Mouse (Mus musculus) hindbrain, embryonic 12.5 days (tissue): Measurements from ENCODE around the gene Ccdc191. TPM values are rescaled to one million over a fixed set of nuclear protein-coding genes. Genes with fewer than 3 reads are reported as not detected.

ENCODE experiments used
- ATAC-seq: fragments of 200-750 bp; cut with Nextera tagmentation; 2 replicates; pipeline ENCODE4 v1.8.0; 2017; ENCODE audit warnings: moderate TSS enrichment; ENCODE audit not compliant: low FRiP score
- H3K27ac ChIP-seq: fragments of 300-500 bp; sonication (generic); 2 replicates; pipeline ENCODE4 v1.5.1; 2016; ENCODE audit warnings: mild to moderate bottlenecking
- H3K27me3 ChIP-seq: fragments of 300-500 bp; sonication (generic); 2 replicates; pipeline ENCODE4 v1.6.1; 2016; ENCODE audit warnings: mild to moderate bottlenecking
- H3K36me3 ChIP-seq: fragments of 300-500 bp; sonication (generic); 2 replicates; pipeline ENCODE4 v1.6.1; 2016; ENCODE audit warnings: mild to moderate bottlenecking
- H3K4me1 ChIP-seq: fragments of 300-500 bp; sonication (generic); 2 replicates; pipeline ENCODE4 v1.6.1; 2016
- H3K4me2 ChIP-seq: fragments of 300-500 bp; sonication (generic); replicated peaks from 2 replicates; pipeline ENCODE4 v1.6.1; 2016; ENCODE audit warnings: mild to moderate bottlenecking
- H3K4me3 ChIP-seq: fragments of 300-500 bp; sonication (generic); 2 replicates; pipeline ENCODE4 v1.5.1; 2016; ENCODE audit warnings: mild to moderate bottlenecking
- H3K9ac ChIP-seq: fragments of 300-500 bp; sonication (generic); 2 replicates; pipeline ENCODE4 v1.6.1; 2016; ENCODE audit warnings: mild to moderate bottlenecking, moderate library complexity
- H3K9me3 ChIP-seq: fragments of 300-500 bp; sonication (generic); replicated peaks from 2 replicates; pipeline ENCODE4 v1.6.1; 2016; ENCODE audit warnings: mild to moderate bottlenecking
- WGBS: fragments of 180-500 bp; shearing (Covaris S2); methylation state at CpG from one replicate; pipeline ENCODE4 v1.1.7; 2016; 5-methylcytosine and 5-hydroxymethylcytosine counted together
- polyA plus RNA-seq: library from polyadenylated mRNA; unstranded; fragments of >200 nt; fragmentation: Nextera tagmentation; extraction: Ambion mirVana; gene quantifications from 2 replicates; pipeline ENCODE4 v1.2.1, GENCODE M21; 2016

Gene Ccdc191
- polyA plus RNA-seq, 1 experiment from 2014 or later = 11.2 TPM

DNA sequence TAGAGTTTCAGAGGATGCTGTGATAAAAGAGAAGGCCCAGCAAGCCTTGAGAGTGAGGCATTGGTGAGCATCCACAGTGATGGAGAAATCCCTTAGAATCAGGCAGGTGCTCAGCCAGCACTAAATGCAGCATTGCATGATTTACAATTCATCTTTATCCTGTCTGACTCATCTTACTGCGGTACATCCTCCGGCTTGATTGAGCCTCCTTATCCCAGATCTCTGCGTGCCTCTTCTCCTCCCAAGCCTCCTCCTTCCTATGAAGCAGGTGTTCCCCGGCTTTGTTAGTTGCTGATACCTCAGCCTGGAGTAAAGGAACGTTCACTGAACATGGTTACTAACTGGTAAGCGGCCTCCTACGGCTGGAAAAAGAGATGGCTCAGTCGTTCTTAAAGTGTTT lies 4.9 kb downstream of the Ccdc191 start:
- peaks cover 5% of the 10 kb centered on the region for H3K4me1 ChIP-seq
- H3K4me2 ChIP-seq = no peak overlapping the region
- H3K4me3 ChIP-seq = no peak overlapping the region
- no peaks in the 10 kb centered on the region for H3K27me3 ChIP-seq
- H3K9me3 ChIP-seq = no peaks in the 10 kb centered on the region
- H3K9ac ChIP-seq = no peak overlapping the region
- no peak for ATAC-seq
- no peaks in the 10 kb centered on the region for H3K36me3 ChIP-seq
- H3K27ac ChIP-seq = no peak overlapping the region
- WGBS = 88% methylated on average over 8 of the region's 8 CpGs

DNA sequence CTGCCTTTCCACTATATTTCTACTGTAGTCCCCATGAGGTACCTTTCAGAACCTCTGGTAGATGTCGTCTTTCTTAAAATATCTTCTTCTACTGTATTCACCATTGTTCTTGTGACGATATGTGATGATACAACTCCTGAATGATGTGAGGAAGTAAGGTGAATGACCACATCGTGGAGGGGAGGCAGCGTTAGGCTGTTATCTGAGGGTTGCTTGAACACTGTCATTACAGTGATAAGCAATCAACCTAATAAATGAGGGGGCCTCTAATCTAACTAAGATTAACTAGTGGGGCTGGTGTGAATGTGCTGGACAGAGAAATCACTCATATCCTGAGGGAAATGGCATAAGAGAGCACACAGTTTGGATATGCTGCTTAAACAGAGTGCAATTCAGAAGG lies 10.5 kb downstream of the Ccdc191 start:
- 90% methylated on average over 4 of the region's 4 CpGs for WGBS
- Histone ChIP-seq H3K9me3 (no peaks in the 10 kb centered on the region), H3K9ac (no peak overlapping the region), H3K27ac (no peak overlapping the region), H3K36me3 (no peaks in the 10 kb centered on the region), H3K4me2 (no peak overlapping the region), H3K4me1 (no peaks in the 10 kb centered on the region), H3K27me3 (no peaks in the 10 kb centered on the region), H3K4me3 (no peak overlapping the region)
- ATAC-seq = no peak

DNA sequence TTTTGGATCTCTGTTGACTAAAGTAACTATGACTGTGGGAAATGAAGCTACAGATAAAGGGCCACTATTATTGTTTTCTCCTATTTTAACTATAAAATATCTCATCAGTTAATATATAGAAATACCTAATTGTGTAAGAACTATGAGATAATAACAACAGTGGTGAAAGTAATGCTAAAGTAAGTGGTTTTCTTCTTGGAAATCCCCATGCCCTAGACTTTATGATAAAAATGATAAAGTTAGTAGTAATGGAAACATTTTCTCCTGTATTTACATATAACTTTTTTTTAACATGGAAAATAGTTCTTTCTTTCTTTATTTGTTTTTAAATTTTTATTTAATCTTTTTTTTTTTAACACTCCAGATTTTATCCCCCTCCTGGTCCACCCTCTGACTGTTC lies 11.0 kb downstream of the Ccdc191 start:
- no peaks in the 10 kb centered on the region for H3K27me3 ChIP-seq
- ATAC-seq = no peak

DNA sequence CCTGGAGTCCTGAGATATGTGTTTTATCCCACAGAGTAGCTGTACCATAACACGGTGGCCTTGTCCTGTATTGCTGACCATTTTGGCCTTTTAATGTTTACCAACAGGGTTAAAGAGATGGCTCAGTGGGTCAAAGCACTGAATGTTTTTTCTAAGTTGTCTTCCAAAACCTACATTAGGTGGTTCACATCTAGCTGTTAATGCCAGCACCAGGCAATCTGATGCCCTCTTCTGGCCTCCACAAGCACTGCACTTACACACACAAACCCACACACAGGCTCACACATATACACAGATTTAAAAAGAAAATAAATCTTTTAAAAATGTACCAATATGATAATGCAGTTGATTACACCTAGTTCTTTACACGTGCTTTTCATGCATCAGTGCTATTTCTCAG lies 19.3 kb downstream of the Ccdc191 start:
- WGBS = 88% methylated on average over 2 of the region's 2 CpGs

More for the DNA sequence above, 11.0 kb downstream of the Ccdc191 start:
- Histone ChIP-seq H3K36me3 (no peaks in the 10 kb centered on the region), H3K27ac (no peak overlapping the region), H3K4me3 (no peak overlapping the region), H3K9ac (no peak overlapping the region), H3K9me3 (no peaks in the 10 kb centered on the region), H3K4me2 (no peak overlapping the region), H3K4me1 (no peaks in the 10 kb centered on the region)

DNA sequence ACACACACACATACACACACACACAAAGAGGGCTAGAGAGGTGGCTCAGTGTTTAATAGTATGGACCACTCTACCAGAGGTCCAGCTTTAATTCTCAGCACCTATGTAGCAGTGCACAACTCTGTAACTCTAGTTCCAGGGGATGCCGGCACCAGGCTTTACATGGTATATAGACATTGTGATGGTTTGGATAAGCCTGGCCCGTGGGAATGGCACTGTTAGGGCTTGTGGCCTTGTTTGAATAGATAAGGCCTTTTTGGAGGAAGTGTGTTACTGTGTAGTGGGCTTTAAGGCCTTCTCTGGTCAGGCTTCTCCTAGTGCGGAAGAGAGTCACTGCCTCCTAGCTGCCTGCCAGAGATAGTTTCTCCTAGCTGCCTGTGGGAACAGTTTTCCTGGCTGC lies 29.3 kb downstream of the Ccdc191 start:
- no peak overlapping the region for H3K9ac ChIP-seq
- H3K9me3 ChIP-seq = no peaks in the 10 kb centered on the region
- ATAC-seq = no peak
- H3K4me3 ChIP-seq = no peak overlapping the region
- H3K4me1 ChIP-seq = no peaks in the 10 kb centered on the region
- no peak overlapping the region for H3K4me2 ChIP-seq
- H3K36me3 ChIP-seq = 0 out of 2 replicates have a peak, but pooled peaks cover 6% of the 10 kb centered on the region
- no peaks in the 10 kb centered on the region for H3K27me3 ChIP-seq
- WGBS = 95% methylated on average over 3 of the region's 3 CpGs
- H3K27ac ChIP-seq = no peak overlapping the region

More for the DNA sequence above, 19.3 kb downstream of the Ccdc191 start:
- no peak for ATAC-seq
- H3K36me3 ChIP-seq = peaks cover 17% of the 10 kb centered on the region
- no peaks in the 10 kb centered on the region for H3K27me3 ChIP-seq
- H3K27ac ChIP-seq = no peak overlapping the region
- H3K4me2 ChIP-seq = no peak overlapping the region
- H3K4me3 ChIP-seq = no peak overlapping the region
- H3K4me1 ChIP-seq = no peaks in the 10 kb centered on the region
- no peak overlapping the region for H3K9ac ChIP-seq
- no peaks in the 10 kb centered on the region for H3K9me3 ChIP-seq

DNA sequence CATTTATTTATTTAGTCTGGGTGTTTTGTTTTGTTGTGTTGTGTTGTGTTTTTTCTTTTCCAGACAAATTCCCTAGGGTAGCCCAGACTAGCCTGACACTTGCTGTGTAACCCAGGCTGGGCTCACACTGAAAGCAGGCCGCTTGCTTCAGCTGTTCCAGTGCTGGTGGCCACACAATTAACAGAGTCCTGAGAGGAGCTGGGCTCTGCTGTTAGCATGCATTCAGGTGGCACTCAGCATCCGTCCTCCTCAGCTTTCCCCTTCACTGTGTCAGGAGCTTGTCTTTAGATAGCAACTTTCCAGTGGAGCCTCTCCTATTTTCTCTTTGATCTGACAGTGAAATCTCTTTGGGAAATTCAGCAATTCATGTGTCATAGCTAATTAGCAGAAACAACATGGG lies 32.4 kb downstream of the Ccdc191 start:
- no peak overlapping the region for H3K4me2 ChIP-seq
- no peak for ATAC-seq
- no peak overlapping the region for H3K27ac ChIP-seq
- H3K27me3 ChIP-seq = no peaks in the 10 kb centered on the region
- H3K9me3 ChIP-seq = no peaks in the 10 kb centered on the region
- H3K4me3 ChIP-seq = no peak overlapping the region
- 0 out of 2 replicates have a peak, but pooled peaks cover 4% of the 10 kb centered on the region for H3K36me3 ChIP-seq
- H3K4me1 ChIP-seq = no peaks in the 10 kb centered on the region
- WGBS = 70% methylated on average over 2 of the region's 2 CpGs
- no peak overlapping the region for H3K9ac ChIP-seq

DNA sequence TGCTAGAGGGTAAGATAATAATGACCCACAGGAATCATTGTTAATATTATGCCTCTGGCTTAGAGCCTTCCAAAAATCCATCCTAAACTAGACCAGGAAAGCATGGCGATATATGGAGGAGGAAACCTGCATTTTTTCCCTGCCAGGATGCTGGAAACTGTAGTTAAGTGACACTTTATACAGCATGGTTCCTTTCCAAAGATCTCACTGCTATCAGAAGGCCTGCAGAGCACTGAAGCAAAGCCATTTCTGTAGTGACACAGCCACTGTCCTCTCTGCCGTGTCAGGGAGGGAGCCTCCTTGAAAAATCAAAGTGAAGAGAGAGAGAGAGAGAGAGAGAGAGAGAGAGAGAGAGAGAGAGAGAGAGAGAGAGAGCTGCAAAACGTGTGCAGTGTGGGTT lies 33.0 kb downstream of the Ccdc191 start:
- Histone ChIP-seq H3K4me3 (no peak overlapping the region), H3K27ac (no peak overlapping the region), H3K27me3 (no peaks in the 10 kb centered on the region), H3K9ac (no peak overlapping the region), H3K4me2 (no peak overlapping the region), H3K9me3 (no peaks in the 10 kb centered on the region), H3K4me1 (no peaks in the 10 kb centered on the region), H3K36me3 (0 out of 2 replicates have a peak, but pooled peaks cover 4% of the 10 kb centered on the region)
- WGBS = 69% methylated on average over 3 of the region's 3 CpGs
- ATAC-seq = no peak

DNA sequence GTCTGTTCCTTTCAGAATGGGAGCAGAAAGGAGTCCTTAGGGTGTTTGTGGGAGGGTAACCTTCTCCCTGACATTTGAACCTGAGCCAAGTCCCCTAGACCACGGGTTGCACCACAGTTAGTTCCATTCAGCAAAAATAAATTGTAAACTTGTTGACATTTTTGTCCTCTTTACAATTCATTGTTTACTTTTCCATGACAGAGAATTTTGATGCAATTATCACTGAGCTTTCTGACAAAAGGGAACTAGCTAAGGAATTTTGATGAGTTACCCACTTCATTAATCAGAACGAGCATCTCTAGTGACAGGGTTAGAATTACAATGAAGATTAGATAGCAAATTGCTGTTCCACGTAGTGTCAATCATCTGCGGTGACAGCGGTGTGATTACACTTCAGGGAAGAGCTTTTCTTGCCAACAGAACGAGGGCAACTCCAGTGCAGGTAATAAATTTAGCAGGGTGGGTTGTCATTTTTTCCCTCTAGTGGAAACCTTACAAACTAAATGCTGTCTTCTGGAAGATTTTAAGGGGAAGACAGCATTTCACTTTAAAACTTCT lies 35.5 kb downstream of the Ccdc191 start:
- no peak overlapping the region for H3K4me3 ChIP-seq
- ATAC-seq = no peak
- no peaks in the 10 kb centered on the region for H3K9me3 ChIP-seq
- WGBS = 66% methylated on average over 6 of the region's 6 CpGs
- no peak overlapping the region for H3K4me2 ChIP-seq
- H3K27ac ChIP-seq = no peak overlapping the region
- H3K36me3 ChIP-seq = no peaks in the 10 kb centered on the region
- H3K4me1 ChIP-seq = no peaks in the 10 kb centered on the region
- H3K27me3 ChIP-seq = no peaks in the 10 kb centered on the region
- H3K9ac ChIP-seq = no peak overlapping the region

DNA sequence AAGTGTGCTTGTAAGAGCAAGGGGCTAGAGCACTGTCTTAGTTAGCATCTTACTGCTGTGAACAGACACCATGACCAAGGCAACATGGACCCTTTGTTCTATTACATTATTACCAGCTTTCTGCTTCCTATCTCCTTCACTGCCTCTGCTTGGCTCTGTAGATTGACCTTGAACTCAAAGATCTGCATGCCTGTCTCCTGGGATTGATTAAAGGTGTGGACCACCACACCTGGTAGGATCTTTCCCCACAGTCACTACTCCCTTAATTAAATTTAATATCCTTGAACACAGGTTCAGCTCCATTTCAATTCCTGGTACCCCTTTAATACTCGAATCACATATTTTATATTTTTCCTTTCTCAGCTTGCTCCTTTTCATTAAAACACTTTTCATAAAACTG lies 36.2 kb downstream of the Ccdc191 start:
- Histone ChIP-seq H3K27me3 (no peaks in the 10 kb centered on the region), H3K4me3 (no peak overlapping the region), H3K4me1 (no peaks in the 10 kb centered on the region), H3K27ac (no peak overlapping the region), H3K9me3 (no peaks in the 10 kb centered on the region), H3K36me3 (no peaks in the 10 kb centered on the region), H3K9ac (no peak overlapping the region), H3K4me2 (no peak overlapping the region)
- 87% methylated on average over 1 of the region's 1 CpGs for WGBS
- ATAC-seq = no peak

DNA sequence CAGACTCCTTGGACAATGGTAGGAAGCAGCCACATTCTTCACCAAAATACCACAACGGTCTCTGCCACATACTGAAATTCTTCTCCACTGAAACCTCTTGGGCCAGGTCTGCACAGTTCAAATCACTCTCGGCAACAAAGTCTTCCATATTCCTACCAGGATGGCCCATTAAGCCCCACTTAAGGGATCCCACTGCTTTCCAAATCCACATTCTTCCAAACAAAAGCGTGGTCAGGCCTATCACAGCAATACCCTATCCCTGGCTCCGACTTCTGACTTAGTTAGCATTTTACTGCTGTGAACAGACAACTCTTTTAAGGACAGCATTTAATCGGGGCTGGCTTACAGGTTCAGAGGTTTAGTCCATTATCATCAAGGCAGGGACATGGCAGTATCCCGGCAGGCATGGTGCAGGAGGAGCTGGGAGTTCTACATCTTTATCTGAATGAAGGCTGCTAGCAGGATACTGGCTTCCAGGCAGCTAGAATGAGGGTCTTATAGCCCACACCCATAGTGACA lies 36.8 kb downstream of the Ccdc191 start, which contains the start of gene Qtrt2:
Gene Qtrt2 (minus strand): TSS at position 469 of the 519 bp plus-strand sequence.
- Histone ChIP-seq H3K4me1 (no peaks in the 10 kb centered on the region), H3K27me3 (no peaks in the 10 kb centered on the region), H3K9me3 (no peaks in the 10 kb centered on the region), H3K4me3 (no peak within 1 kb of the TSS), H3K36me3 (no peaks in the 10 kb centered on the region), H3K4me2 (no peak within 1 kb of the TSS), H3K27ac (no peak within 1 kb of the TSS), H3K9ac (no peak within 1 kb of the TSS)
- 85% methylated on average over 6 of the region's 6 CpGs for WGBS
- ATAC-seq = no peak

DNA sequence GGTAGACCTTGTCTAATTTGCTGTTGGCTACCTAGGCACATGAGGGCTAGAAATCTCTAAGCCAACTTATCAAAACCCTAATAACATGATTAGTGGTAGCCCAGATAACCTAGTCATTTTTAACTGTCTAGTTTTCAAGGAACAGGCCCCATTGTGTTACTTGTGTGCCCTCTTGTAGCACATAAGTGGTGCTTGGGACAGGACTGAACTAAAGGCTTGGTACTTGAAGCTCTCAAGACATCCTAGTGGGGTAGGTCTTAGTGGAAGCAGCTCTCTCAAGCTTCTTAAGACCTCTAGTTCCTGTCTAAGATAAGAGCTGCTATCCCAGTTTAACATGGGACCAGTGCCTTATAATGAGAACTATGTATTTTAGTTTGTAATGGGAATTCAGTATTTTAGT lies 41.0 kb downstream of the Ccdc191 start:
- Histone ChIP-seq H3K4me2 (no peak overlapping the region), H3K36me3 (no peaks in the 10 kb centered on the region), H3K4me1 (no peaks in the 10 kb centered on the region), H3K9me3 (no peaks in the 10 kb centered on the region), H3K27me3 (no peaks in the 10 kb centered on the region), H3K27ac (no peak overlapping the region), H3K4me3 (no peak overlapping the region), H3K9ac (no peak overlapping the region)
- ATAC-seq = no peak

DNA sequence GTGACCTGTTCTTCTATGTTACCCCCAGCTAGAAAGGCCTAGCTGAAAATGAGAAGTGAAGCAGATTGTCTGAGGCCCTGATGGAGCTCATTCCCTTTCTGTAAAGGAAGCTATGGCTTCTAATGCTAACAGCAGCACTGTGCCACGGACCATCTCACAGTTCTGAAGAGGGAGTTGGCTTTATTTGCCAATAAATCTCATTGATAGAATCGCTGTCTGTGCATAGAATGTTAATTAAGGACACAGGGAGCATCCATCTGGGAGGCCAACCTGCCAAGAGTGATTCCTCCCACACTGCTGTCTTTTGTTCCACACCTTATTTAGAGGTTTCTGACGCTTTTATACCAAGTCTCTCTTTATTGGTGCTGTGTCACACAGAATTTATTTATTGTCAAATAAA lies 41.9 kb downstream of the Ccdc191 start:
- Histone ChIP-seq H3K27ac (no peak overlapping the region), H3K27me3 (no peaks in the 10 kb centered on the region), H3K36me3 (no peaks in the 10 kb centered on the region), H3K4me3 (no peak overlapping the region), H3K4me1 (no peaks in the 10 kb centered on the region), H3K9ac (no peak overlapping the region), H3K4me2 (no peak overlapping the region), H3K9me3 (no peaks in the 10 kb centered on the region)
- no peak for ATAC-seq
- 72% methylated on average over 3 of the region's 3 CpGs for WGBS

DNA sequence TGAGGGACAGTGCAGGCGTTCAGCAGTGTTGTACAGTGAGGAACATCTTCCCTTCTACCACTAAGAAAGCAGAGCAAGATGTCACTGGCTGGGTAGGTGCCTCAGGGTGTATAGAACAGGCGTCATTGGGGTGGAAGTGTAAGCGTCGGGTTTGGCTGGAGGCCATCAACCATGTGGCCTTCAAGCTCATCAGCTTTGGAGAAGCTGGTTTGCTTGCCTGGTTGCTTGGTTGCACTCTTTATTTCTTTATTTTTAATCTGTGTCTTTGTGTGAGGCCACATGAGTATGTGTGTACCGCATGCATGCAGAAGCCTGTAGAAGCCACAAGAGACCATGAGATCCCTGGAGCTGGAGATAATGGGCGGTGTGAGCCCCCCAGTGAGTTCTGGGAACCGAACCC lies 42.7 kb downstream of the Ccdc191 start:
- 90% methylated on average over 7 of the region's 7 CpGs for WGBS
- H3K27ac ChIP-seq = no peak overlapping the region
- no peaks in the 10 kb centered on the region for H3K36me3 ChIP-seq
- H3K4me2 ChIP-seq = no peak overlapping the region
- no peak overlapping the region for H3K9ac ChIP-seq
- H3K4me1 ChIP-seq = no peaks in the 10 kb centered on the region
- no peaks in the 10 kb centered on the region for H3K27me3 ChIP-seq
- ATAC-seq = no peak
- no peaks in the 10 kb centered on the region for H3K9me3 ChIP-seq
- no peak overlapping the region for H3K4me3 ChIP-seq
